Mouse (Mus musculus) erythroblast, embryonic 14.5 days (primary cell): ENCODE measurements around the gene Saa4.

Experiments
- GATA1 ChIP-seq: IDR thresholded peaks from 2 replicates; pipeline ENCODE4 v1.6.1; 2012; ENCODE audit warnings: low read length, inconsistent platforms, mixed read lengths
- TAL1 ChIP-seq: IDR thresholded peaks from 3 replicates; pipeline ENCODE4 v1.6.1; 2012; ENCODE audit warnings: low read length, inconsistent platforms, mixed read lengths

GRCm38 (mm10) chr7:46710390-46710844 lies 22.0 kb downstream of the Saa4 start, which contains the start of gene Saal1:
- TF ChIP-seq TAL1 (no peak), GATA1 (no peak)
